Mouse (Mus musculus): Measurements from ENCODE around the gene Krba1.

Krba1 gene

GRCm38 (mm10) chr6:48464966-48465679 lies 69.7 kb downstream of the Krba1 start:
- no peak for DNase-seq

GRCm38 (mm10) chr6:48466715-48467114 lies 71.3 kb downstream of the Krba1 start:
- DNase-seq = no peak

GRCm38 (mm10) chr6:48467490-48467889 lies 72.1 kb downstream of the Krba1 start:
- no peak for DNase-seq
